In genomic region chr10:99261636-99262318, GRCm38 (mm10) we compare ENCODE assay signal across 8 mouse cellular contexts. TPM values are rescaled to one million over a fixed set of nuclear protein-coding genes. Genes with fewer than 3 reads are reported as not detected.
DNase-seq lines count a peak whose midpoint lies in the region; ATAC-seq and TF ChIP-seq lines count a peak whose summit lies in the region.

No protein-coding gene starts in this region.

- peaks cover 14% of the 10 kb centered on the region for H3K79me2 ChIP-seq in liver, adult 2 months (ENCODE audit: control insufficient read depth, insufficient read depth, low read length)

- peak overlapping the region; percentile 84 for H3K9ac ChIP-seq in embryonic facial prominence, embryonic 12.5 days
- peak overlapping the region; percentile 89 for H3K9ac ChIP-seq in kidney, embryonic 14.5 days (ENCODE audit: low read depth, low read length)
- H3K9ac ChIP-seq in liver, adult 2 months (ENCODE audit: low read depth, low read length): peak overlapping the region; percentile 81

- peak; percentile 44 for ATAC-seq in embryonic facial prominence, embryonic 12.5 days (ENCODE audit: insufficient number of reproducible peaks, insufficient read depth, low FRiP score, low TSS enrichment)
- peak; percentile 74 for ATAC-seq in kidney, embryonic 14.5 days (ENCODE audit: low FRiP score, low TSS enrichment)
- peak; percentile 21; the same call in 1 of the 2 replicates for ATAC-seq in monocyte, adult 5-6 weeks (replicated peaks; ENCODE audit: insufficient number of reproducible peaks, low FRiP score, low TSS enrichment, poor library complexity, severe bottlenecking)

- peak overlapping the region; percentile 98 for H3K27ac ChIP-seq in embryonic facial prominence, embryonic 12.5 days
- peak overlapping the region; percentile 99 for H3K27ac ChIP-seq in kidney, embryonic 14.5 days (ENCODE audit: low read depth, low read length)
- H3K27ac ChIP-seq in liver, adult 2 months (replicated peaks; ENCODE audit: insufficient read depth, low read depth, low read length): peak overlapping the region; percentile 95

- peak; percentile 96 for DNase-seq in 416B (ENCODE audit: low read depth)
- DNase-seq in adrenal gland, postnatal 14 days: peak; percentile 93
- DNase-seq in heart, adult 9 months (ENCODE audit: low spot score in 2 of 2): peak; percentile 93 to 96
- DNase-seq in liver, adult 2 months (ENCODE audit: extremely low read depth, low read depth, low spot score): peak; percentile 79
- peak; percentile 87 to 88 for DNase-seq in spleen, postnatal 36 days (ENCODE audit: low spot score in 2 of 2)

- peak; percentile 36; the same call in 1 of the 2 replicates for TF ChIP-seq POLR2A in liver, adult 2 months (IDR thresholded peaks at IDR 0.05; ENCODE audit: extremely low read depth, insufficient read depth, low read length)

- peak overlapping the region; percentile 82 for H3K4me2 ChIP-seq in embryonic facial prominence, embryonic 12.5 days (replicated peaks)
- H3K4me2 ChIP-seq in kidney, embryonic 14.5 days (replicated peaks; ENCODE audit: low read depth, low read length): peak overlapping the region; percentile 83

- H3K9me3 ChIP-seq in embryonic facial prominence, embryonic 12.5 days: no peaks in the 10 kb centered on the region
- no peaks in the 10 kb centered on the region for H3K9me3 ChIP-seq in kidney, embryonic 14.5 days (ENCODE audit: control insufficient read depth, low read length)

- 0 out of 2 replicates have a peak, but pooled peaks cover 4% of the 10 kb centered on the region for H3K36me3 ChIP-seq in embryonic facial prominence, embryonic 12.5 days
- H3K36me3 ChIP-seq in kidney, embryonic 14.5 days (ENCODE audit: control insufficient read depth, insufficient read depth, low read length): peaks cover 10% of the 10 kb centered on the region; the same call in 1 of the 2 replicates
- peaks cover 3% of the 10 kb centered on the region; the same call in 1 of the 2 replicates for H3K36me3 ChIP-seq in liver, adult 2 months (ENCODE audit: control insufficient read depth, insufficient read depth, low read length)

- WGBS in embryonic facial prominence, embryonic 12.5 days: under 1% methylated on average over 52 of the region's 62 CpGs
- 0% methylated on average over 62 of the region's 62 CpGs for WGBS in kidney, embryonic 14.5 days
- under 1% methylated on average over 61 of the region's 62 CpGs for WGBS in liver, adult 2 months

- TF ChIP-seq CTCF in liver, adult 2 months (IDR thresholded peaks at IDR 0.05; ENCODE audit: low read depth, low read length): no peak

- H3K27me3 ChIP-seq in embryonic facial prominence, embryonic 12.5 days: no peaks in the 10 kb centered on the region
- H3K27me3 ChIP-seq in kidney, embryonic 14.5 days (ENCODE audit: control insufficient read depth, insufficient read depth, low read length): no peaks in the 10 kb centered on the region
- no peaks in the 10 kb centered on the region for H3K27me3 ChIP-seq in liver, adult 2 months (ENCODE audit: control insufficient read depth, insufficient read depth, low read length)

- H3K4me3 ChIP-seq in embryonic facial prominence, embryonic 12.5 days: peak overlapping the region; percentile 61
- peak overlapping the region; percentile 89 for H3K4me3 ChIP-seq in kidney, embryonic 14.5 days (ENCODE audit: low read length)
- peak overlapping the region; percentile 70 for H3K4me3 ChIP-seq in liver, adult 2 months (ENCODE audit: insufficient read depth, low read depth, low read length)

- H3K4me1 ChIP-seq in embryonic facial prominence, embryonic 12.5 days: peaks cover 17% of the 10 kb centered on the region
- peaks cover 19% of the 10 kb centered on the region; the same call in 1 of the 2 replicates for H3K4me1 ChIP-seq in kidney, embryonic 14.5 days (ENCODE audit: control insufficient read depth, insufficient read depth, low read length)
- H3K4me1 ChIP-seq in liver, adult 2 months (ENCODE audit: control insufficient read depth, insufficient read depth, low read length): peaks cover 14% of the 10 kb centered on the region

RNA-seq across cellular contexts. Expression of gene Dusp6, which starts 1.3 kb away (rescaled TPM):
- total RNA-seq in adrenal gland, postnatal 14 days (2021): 112 and 113 TPM in 2 replicates
- polyA plus RNA-seq in embryonic facial prominence, embryonic 12.5 days (2016; fragmentation: Nextera tagmentation; extraction: Ambion mirVana): 90.6 and 90.7 TPM in 2 replicates
- 87.7 and 98.5 TPM in 2 replicates for polyA plus RNA-seq in kidney, embryonic 14.5 days (2014; fragmentation: Nextera tagmentation; extraction: Ambion mirVana)
- 29.3 and 29.9 TPM in 2 replicates for total RNA-seq in liver, adult 2 months (2014; rRNA removed)
- polyA plus RNA-seq in liver, adult 2 months (2012; rRNA removed): 45.5 and 48.4 TPM in 2 replicates
- total RNA-seq in monocyte, adult 5-6 weeks (2017): 114 to 201 TPM (median 184 TPM) in 3 replicates

Comparison
In these comparisons a context has a peak if more than half of its experiments do, and no peak if none do; other contexts are left out.
1. Peak in every context shown above with its lines: DNase-seq, ATAC-seq, H3K4me3 ChIP-seq and H3K27ac ChIP-seq.
2. ATAC-seq: peak in every context shown above with its lines; median percentile 74 in kidney, embryonic 14.5 days; 44 in embryonic facial prominence, embryonic 12.5 days; 21 in monocyte, adult 5-6 weeks.